Mouse (Mus musculus) forebrain, embryonic 13.5 days (tissue): ENCODE measurements around the gene Gdap2. TPM values are rescaled to one million over a fixed set of nuclear protein-coding genes. Genes with fewer than 3 reads are reported as not detected.

Experiments
- ATAC-seq: fragments of 200-750 bp; cut with Nextera tagmentation; 2 replicates; pipeline ENCODE4 v1.8.0; 2017
- H3K27ac ChIP-seq: fragments of 300-500 bp; sonication (generic); 2 replicates; pipeline ENCODE4 v1.5.1; 2015; ENCODE audit warnings: inconsistent platforms, mild to moderate bottlenecking, moderate library complexity
- H3K27me3 ChIP-seq: fragments of 300-500 bp; sonication (generic); 2 replicates; pipeline ENCODE4 v1.6.1; 2015; ENCODE audit warnings: mild to moderate bottlenecking, inconsistent platforms
- H3K36me3 ChIP-seq: fragments of 300-500 bp; sonication (generic); 2 replicates; pipeline ENCODE4 v1.6.1; 2015; ENCODE audit warnings: mild to moderate bottlenecking, inconsistent platforms; ENCODE audit not compliant: poor library complexity, severe bottlenecking
- H3K4me1 ChIP-seq: fragments of 300-500 bp; sonication (generic); 2 replicates; pipeline ENCODE4 v1.6.1; 2015; ENCODE audit warnings: inconsistent platforms
- H3K4me2 ChIP-seq: fragments of 300-500 bp; sonication (generic); 2 replicates; pipeline ENCODE4 v1.6.1; 2015; ENCODE audit warnings: inconsistent platforms, mild to moderate bottlenecking, moderate library complexity
- H3K4me3 ChIP-seq: fragments of 300-500 bp; sonication (generic); 2 replicates; pipeline ENCODE4 v1.5.1; 2015; ENCODE audit warnings: mild to moderate bottlenecking, inconsistent platforms
- H3K9ac ChIP-seq: fragments of 300-500 bp; sonication (generic); 2 replicates; pipeline ENCODE4 v1.6.1; 2015; ENCODE audit warnings: mild to moderate bottlenecking, inconsistent platforms
- H3K9me3 ChIP-seq: fragments of 300-500 bp; sonication (generic); replicated peaks from 2 replicates; pipeline ENCODE4 v1.6.1; 2016; ENCODE audit warnings: inconsistent platforms
- WGBS: fragments of 180-500 bp; shearing (Covaris S2); methylation state at CpG from one replicate; pipeline ENCODE4 v1.1.7; 2015; 5-methylcytosine and 5-hydroxymethylcytosine counted together
- polyA plus RNA-seq: library from polyadenylated mRNA; unstranded; fragments of >200 nt; fragmentation: Nextera tagmentation; extraction: Ambion mirVana; gene quantifications from 2 replicates; pipeline ENCODE4 v1.2.1, GENCODE M21; 2015

The Gdap2 gene
- polyA plus RNA-seq, 1 experiment from 2014 or later = 37.2 TPM

DNA sequence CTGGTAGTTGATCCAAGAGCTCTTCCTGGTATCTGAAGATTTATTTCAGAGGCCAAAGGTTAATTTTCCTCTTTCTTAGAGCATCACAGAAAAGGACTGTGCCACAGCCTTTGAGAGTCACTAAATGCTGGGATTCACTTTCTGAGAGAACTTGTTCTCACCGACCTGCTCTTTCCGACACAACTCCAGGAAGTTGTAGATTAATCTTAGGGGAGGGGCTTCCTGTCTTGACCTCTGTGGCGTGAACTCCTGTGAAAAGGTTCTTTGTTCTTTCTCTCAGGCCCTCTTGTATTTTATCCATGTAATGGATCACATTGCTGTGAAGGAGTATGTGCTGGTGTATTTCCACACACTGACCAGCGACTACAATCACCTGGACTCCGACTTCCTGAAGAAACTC, 32.0 kb downstream of the Gdap2 start:
- Histone ChIP-seq H3K4me3 (no peak overlapping the region), H3K4me1 (no peaks in the 10 kb centered on the region), H3K36me3 (peaks cover 49% of the 10 kb centered on the region), H3K27me3 (no peaks in the 10 kb centered on the region), H3K9me3 (no peaks in the 10 kb centered on the region), H3K4me2 (no peak overlapping the region), H3K27ac (no peak overlapping the region), H3K9ac (no peak overlapping the region)
- WGBS = 72% methylated on average over 5 of the region's 5 CpGs
- no peak for ATAC-seq

GRCm38 (mm10) chr3:100201554-100201953, 39.4 kb downstream of the Gdap2 start:
- Histone ChIP-seq H3K9me3 (no peaks in the 10 kb centered on the region), H3K27ac (no peak overlapping the region), H3K4me2 (no peak overlapping the region), H3K4me3 (no peak overlapping the region), H3K4me1 (no peaks in the 10 kb centered on the region), H3K27me3 (no peaks in the 10 kb centered on the region), H3K36me3 (peaks cover 76% of the 10 kb centered on the region), H3K9ac (no peak overlapping the region)
- 93% methylated on average over 7 of the region's 7 CpGs for WGBS
- ATAC-seq = no peak

GRCm38 (mm10) chr3:100206973-100207372, 44.8 kb downstream of the Gdap2 start:
- no peak for ATAC-seq
- no peak overlapping the region for H3K27ac ChIP-seq
- H3K36me3 ChIP-seq = peaks cover 49% of the 10 kb centered on the region
- H3K27me3 ChIP-seq = no peaks in the 10 kb centered on the region
- WGBS = 61% methylated on average over 1 of the region's 1 CpGs
- H3K4me2 ChIP-seq = no peak overlapping the region
- H3K9me3 ChIP-seq = no peaks in the 10 kb centered on the region
- H3K4me1 ChIP-seq = no peaks in the 10 kb centered on the region
- no peak overlapping the region for H3K4me3 ChIP-seq
- H3K9ac ChIP-seq = no peak overlapping the region

DNA sequence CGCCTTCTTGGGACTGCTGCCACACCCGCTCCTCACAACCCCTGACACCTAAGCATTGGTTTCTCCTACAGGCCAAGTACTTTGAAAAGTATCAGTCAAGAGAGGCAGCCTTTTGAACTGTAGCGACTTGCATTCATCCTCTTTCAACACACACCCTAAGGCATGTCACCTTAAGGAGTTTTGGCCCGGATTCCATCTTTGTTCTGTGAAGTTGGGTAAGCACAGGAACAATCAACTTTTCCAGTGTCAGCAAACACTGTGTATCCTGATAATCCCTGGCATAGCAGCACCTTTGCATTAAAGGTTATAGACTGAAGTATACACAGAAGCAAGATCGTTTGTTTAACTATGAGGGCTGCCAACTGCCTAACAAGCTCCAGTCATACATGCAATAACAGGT, 53.3 kb downstream of the Gdap2 start:
- H3K27ac ChIP-seq = no peak overlapping the region
- 85% methylated on average over 5 of the region's 5 CpGs for WGBS

GRCm38 (mm10) chr3:100225326-100225959, 63.3 kb downstream of the Gdap2 start:
- no peaks in the 10 kb centered on the region for H3K36me3 ChIP-seq
- H3K27me3 ChIP-seq = no peaks in the 10 kb centered on the region
- no peaks in the 10 kb centered on the region for H3K9me3 ChIP-seq
- H3K27ac ChIP-seq = no peak overlapping the region
- ATAC-seq = no peak
- H3K4me1 ChIP-seq = no peaks in the 10 kb centered on the region
- no peak overlapping the region for H3K4me3 ChIP-seq
- H3K4me2 ChIP-seq = no peak overlapping the region
- no peak overlapping the region for H3K9ac ChIP-seq
- 86% methylated on average over 12 of the region's 12 CpGs for whole genome bisulfite sequencing

More for the DNA sequence above, 53.3 kb downstream of the Gdap2 start:
- Histone ChIP-seq H3K27me3 (no peaks in the 10 kb centered on the region), H3K4me2 (no peak overlapping the region), H3K9ac (no peak overlapping the region), H3K9me3 (no peaks in the 10 kb centered on the region), H3K36me3 (no peaks in the 10 kb centered on the region), H3K4me1 (no peaks in the 10 kb centered on the region), H3K4me3 (no peak overlapping the region)
- no peak for ATAC-seq

GRCm38 (mm10) chr3:100227509-100227908, 65.3 kb downstream of the Gdap2 start:
- no peak for ATAC-seq
- WGBS = 55% methylated on average over 1 of the region's 1 CpGs
- Histone ChIP-seq H3K4me1 (no peaks in the 10 kb centered on the region), H3K27me3 (no peaks in the 10 kb centered on the region), H3K4me3 (no peak overlapping the region), H3K9me3 (no peaks in the 10 kb centered on the region), H3K4me2 (no peak overlapping the region), H3K9ac (no peak overlapping the region), H3K36me3 (no peaks in the 10 kb centered on the region), H3K27ac (no peak overlapping the region)

DNA sequence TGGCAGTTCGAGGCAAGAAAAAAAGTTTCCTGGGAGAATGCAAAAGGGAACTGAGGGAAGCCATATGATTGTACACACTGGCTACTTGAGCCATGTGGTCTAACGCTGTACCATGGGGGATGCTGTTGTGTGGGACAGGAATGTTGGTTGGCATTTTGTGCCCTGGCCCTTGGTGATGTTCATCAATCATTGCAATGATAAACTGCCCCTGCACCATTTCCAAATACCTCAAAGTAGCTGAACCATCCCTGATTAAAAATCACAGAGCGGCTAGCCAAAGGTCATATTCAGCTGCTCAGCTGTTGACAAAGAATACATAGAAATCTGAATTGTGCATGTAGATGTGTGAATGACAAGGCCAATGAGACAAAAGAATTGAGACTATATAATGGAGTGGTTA, 66.8 kb downstream of the Gdap2 start:
- WGBS = 88% methylated on average over 3 of the region's 3 CpGs

GRCm38 (mm10) chr3:100236725-100237436, 74.7 kb downstream of the Gdap2 start:
- Histone ChIP-seq H3K9ac (no peak overlapping the region), H3K27me3 (no peaks in the 10 kb centered on the region), H3K4me3 (no peak overlapping the region), H3K4me2 (no peak overlapping the region), H3K4me1 (no peaks in the 10 kb centered on the region), H3K9me3 (no peaks in the 10 kb centered on the region), H3K36me3 (no peaks in the 10 kb centered on the region), H3K27ac (no peak overlapping the region)
- no peak for ATAC-seq

More for the DNA sequence above, 66.8 kb downstream of the Gdap2 start:
- no peaks in the 10 kb centered on the region for H3K4me1 ChIP-seq
- no peaks in the 10 kb centered on the region for H3K9me3 ChIP-seq
- ATAC-seq = no peak
- H3K4me2 ChIP-seq = no peak overlapping the region
- H3K27ac ChIP-seq = no peak overlapping the region
- no peaks in the 10 kb centered on the region for H3K36me3 ChIP-seq
- no peaks in the 10 kb centered on the region for H3K27me3 ChIP-seq
- H3K9ac ChIP-seq = no peak overlapping the region
- H3K4me3 ChIP-seq = no peak overlapping the region

DNA sequence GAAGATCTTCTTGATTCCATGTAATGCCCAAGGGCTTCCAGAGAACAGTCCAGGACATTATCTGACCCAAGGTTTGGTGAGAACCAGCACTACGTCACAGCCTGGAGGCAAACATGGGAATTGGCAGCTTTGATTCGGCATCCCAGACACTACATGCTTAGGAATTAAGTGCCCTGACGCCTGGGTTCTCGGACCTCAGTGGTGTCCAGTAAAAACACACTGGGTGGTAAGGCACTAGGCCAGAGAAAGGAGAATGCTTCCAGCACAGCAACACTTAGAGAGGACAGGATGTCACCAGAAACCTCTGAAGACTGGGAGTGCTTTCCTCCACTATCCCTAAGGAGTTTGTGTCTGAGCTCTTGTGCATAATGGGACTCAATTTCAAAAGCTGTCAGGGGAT, 80.0 kb downstream of the Gdap2 start:
- Histone ChIP-seq H3K27me3 (no peaks in the 10 kb centered on the region), H3K36me3 (no peaks in the 10 kb centered on the region), H3K4me1 (no peaks in the 10 kb centered on the region), H3K27ac (no peak overlapping the region), H3K9ac (no peak overlapping the region), H3K9me3 (no peaks in the 10 kb centered on the region), H3K4me2 (no peak overlapping the region), H3K4me3 (no peak overlapping the region)
- WGBS = 90% methylated on average over 4 of the region's 4 CpGs
- ATAC-seq = no peak

DNA sequence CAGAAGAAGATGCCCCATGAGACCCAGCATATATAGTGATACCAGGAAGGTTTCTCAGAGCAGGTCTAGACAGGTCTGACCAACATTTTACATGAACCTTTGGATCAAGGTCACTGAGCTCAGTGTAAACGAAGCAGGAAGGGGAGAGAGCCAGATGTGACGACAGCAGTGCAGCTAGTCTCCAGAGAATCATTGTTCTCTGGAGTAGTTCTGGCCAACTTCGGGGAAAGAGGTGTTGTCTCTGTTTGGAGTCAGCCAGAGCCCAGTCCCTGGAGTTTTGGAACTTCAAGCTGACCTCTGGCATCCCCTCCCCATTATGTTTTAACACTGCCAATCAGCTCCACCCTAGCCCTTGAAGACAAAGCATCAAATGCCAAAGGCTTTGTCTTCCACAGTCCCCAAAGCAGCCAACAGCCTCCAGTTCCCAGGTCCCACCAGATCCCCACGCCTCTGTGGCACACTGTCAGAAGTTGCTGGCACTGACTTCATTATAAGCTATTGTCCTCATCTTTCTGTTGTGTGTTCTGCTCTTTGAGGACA, 84.2 kb downstream of the Gdap2 start:
- no peak for ATAC-seq
- WGBS = 56% methylated on average over 4 of the region's 4 CpGs

More for the DNA sequence above, 84.2 kb downstream of the Gdap2 start:
- Histone ChIP-seq H3K9ac (no peak overlapping the region), H3K27ac (no peak overlapping the region), H3K4me2 (no peak overlapping the region), H3K27me3 (no peaks in the 10 kb centered on the region), H3K9me3 (no peaks in the 10 kb centered on the region), H3K4me3 (no peak overlapping the region), H3K4me1 (no peaks in the 10 kb centered on the region), H3K36me3 (no peaks in the 10 kb centered on the region)
